8 mouse cellular contexts compared by ENCODE assay signal in genomic region chr3:95494342-95494741, GRCm38 (mm10). TPM values are rescaled to one million over a fixed set of nuclear protein-coding genes. Genes with fewer than 3 reads are reported as not detected.
DNase-seq lines count a peak whose midpoint lies in the region; ATAC-seq and TF ChIP-seq lines count a peak whose summit lies in the region.

No protein-coding gene starts in this region.

- peak; percentile 43 for DNase-seq in forebrain, embryonic 10.5 days (ENCODE audit: extremely low spot score, low spot score)
- peak; percentile 57 for DNase-seq in 3T3-L1 (ENCODE audit: low read depth, low spot score)
- peak; percentile 21 to 29 for DNase-seq in adrenal gland, postnatal 4 days (ENCODE audit: low spot score in 2 of 2)
- peak; percentile 18 for DNase-seq in embryonic facial prominence, embryonic 14.5 days (ENCODE audit: low spot score)
- peak; percentile 18 for DNase-seq in kidney, postnatal 0 days (ENCODE audit: low spot score)
- peak; percentile 31 to 58 for DNase-seq in lung, adult 18-20 months

- no peak for ATAC-seq in forebrain, embryonic 12.5 days (ENCODE audit: low FRiP score)
- 0 out of 2 replicates have a peak, but pooled peaks have one; percentile 30 for ATAC-seq in embryonic facial prominence, embryonic 14.5 days (ENCODE audit: low read depth)
- no peak for ATAC-seq in kidney, postnatal 0 days (replicated peaks; ENCODE audit: low FRiP score, low read depth)

- peak overlapping the region; percentile 40; the same call in 1 of the 2 replicates for H3K27ac ChIP-seq in forebrain, embryonic 10.5 days
- H3K27ac ChIP-seq in forebrain, embryonic 12.5 days: no peak overlapping the region
- peak overlapping the region; percentile 72 for H3K27ac ChIP-seq in embryonic facial prominence, embryonic 14.5 days (replicated peaks; ENCODE audit: low read depth, low read length)
- no peak overlapping the region for H3K27ac ChIP-seq in kidney, postnatal 0 days
- H3K27ac ChIP-seq in small intestine, adult 2 months (ENCODE audit: insufficient read depth, low read depth, low read length): no peak overlapping the region

- TF ChIP-seq POLR2A in small intestine, adult 2 months (IDR thresholded peaks at IDR 0.05; ENCODE audit: low read depth, low read length): no peak

- no peak overlapping the region for H3K4me3 ChIP-seq in forebrain, embryonic 10.5 days
- H3K4me3 ChIP-seq in forebrain, embryonic 12.5 days (replicated peaks): no peak overlapping the region
- no peak overlapping the region for H3K4me3 ChIP-seq in embryonic facial prominence, embryonic 14.5 days (ENCODE audit: low read depth, low read length)
- H3K4me3 ChIP-seq in kidney, postnatal 0 days (replicated peaks; ENCODE audit: low read depth, low read length): no peak overlapping the region
- no peak overlapping the region for H3K4me3 ChIP-seq in small intestine, adult 2 months (ENCODE audit: low read depth, low read length)

- H3K4me1 ChIP-seq in forebrain, embryonic 10.5 days: no peaks in the 10 kb centered on the region
- H3K4me1 ChIP-seq in forebrain, embryonic 12.5 days: no peaks in the 10 kb centered on the region
- peaks cover 7% of the 10 kb centered on the region; the same call in 1 of the 2 replicates for H3K4me1 ChIP-seq in embryonic facial prominence, embryonic 14.5 days (ENCODE audit: control insufficient read depth, insufficient read depth, low read length)
- H3K4me1 ChIP-seq in kidney, postnatal 0 days (replicated peaks; ENCODE audit: insufficient read depth, low read length): no peaks in the 10 kb centered on the region
- H3K4me1 ChIP-seq in small intestine, adult 2 months (ENCODE audit: control insufficient read depth, insufficient read depth, insufficient read length, low read length): no peaks in the 10 kb centered on the region

- TF ChIP-seq CTCF in kidney, postnatal 0 days (IDR thresholded peaks at IDR 0.05; ENCODE audit: low read depth): peak; percentile 67
- TF ChIP-seq CTCF in small intestine, adult 2 months (IDR thresholded peaks at IDR 0.05; ENCODE audit: extremely low read depth, insufficient read length, insufficient replicate concordance, low read depth, low read length): peak; percentile 82

- H3K9ac ChIP-seq in forebrain, embryonic 12.5 days: no peak overlapping the region
- no peak overlapping the region for H3K9ac ChIP-seq in embryonic facial prominence, embryonic 14.5 days (ENCODE audit: low read depth, low read length)
- H3K9ac ChIP-seq in kidney, postnatal 0 days (ENCODE audit: low read depth, low read length): no peak overlapping the region

- H3K4me2 ChIP-seq in forebrain, embryonic 12.5 days: no peak overlapping the region
- H3K4me2 ChIP-seq in embryonic facial prominence, embryonic 14.5 days (ENCODE audit: low read depth, low read length): no peak overlapping the region
- no peak overlapping the region for H3K4me2 ChIP-seq in kidney, postnatal 0 days (ENCODE audit: low read length)

- H3K27me3 ChIP-seq in forebrain, embryonic 10.5 days (ENCODE audit: poor library complexity, severe bottlenecking): no peaks in the 10 kb centered on the region
- no peaks in the 10 kb centered on the region for H3K27me3 ChIP-seq in forebrain, embryonic 12.5 days
- no peaks in the 10 kb centered on the region for H3K27me3 ChIP-seq in embryonic facial prominence, embryonic 14.5 days (replicated peaks; ENCODE audit: control insufficient read depth, insufficient read depth, low read length)
- H3K27me3 ChIP-seq in kidney, postnatal 0 days (ENCODE audit: insufficient read depth, low read length): no peaks in the 10 kb centered on the region
- H3K27me3 ChIP-seq in small intestine, adult 2 months (ENCODE audit: control insufficient read depth, insufficient read depth, low read length): no peaks in the 10 kb centered on the region

- no peaks in the 10 kb centered on the region for H3K9me3 ChIP-seq in forebrain, embryonic 10.5 days
- H3K9me3 ChIP-seq in forebrain, embryonic 12.5 days: no peaks in the 10 kb centered on the region
- no peaks in the 10 kb centered on the region for H3K9me3 ChIP-seq in embryonic facial prominence, embryonic 14.5 days (ENCODE audit: control insufficient read depth, low read length)
- no peaks in the 10 kb centered on the region for H3K9me3 ChIP-seq in kidney, postnatal 0 days (replicated peaks; ENCODE audit: low read length)

- 60% methylated on average over 6 of the region's 6 CpGs for WGBS in forebrain, embryonic 10.5 days
- 62% methylated on average over 6 of the region's 6 CpGs for WGBS in forebrain, embryonic 12.5 days
- 33% methylated on average over 6 of the region's 6 CpGs for WGBS in embryonic facial prominence, embryonic 14.5 days
- WGBS in kidney, postnatal 0 days: 70% methylated on average over 6 of the region's 6 CpGs
- WGBS in small intestine, adult 2 months: 62% methylated on average over 6 of the region's 6 CpGs

- peaks cover 68% of the 10 kb centered on the region for H3K36me3 ChIP-seq in forebrain, embryonic 10.5 days (replicated peaks)
- H3K36me3 ChIP-seq in forebrain, embryonic 12.5 days (replicated peaks): peaks cover 45% of the 10 kb centered on the region
- H3K36me3 ChIP-seq in embryonic facial prominence, embryonic 14.5 days (ENCODE audit: control insufficient read depth, insufficient read depth, low read length): peaks cover 70% of the 10 kb centered on the region
- peaks cover 43% of the 10 kb centered on the region for H3K36me3 ChIP-seq in kidney, postnatal 0 days (ENCODE audit: insufficient read depth, low read length)
- H3K36me3 ChIP-seq in small intestine, adult 2 months (ENCODE audit: control insufficient read depth, insufficient read depth, low read length): peaks cover 45% of the 10 kb centered on the region

RNA-seq across cellular contexts. Expression of gene Ctsk, which starts 4.7 kb away (rescaled TPM):
- polyA plus RNA-seq in forebrain, embryonic 10.5 days (2016; fragmentation: Nextera tagmentation; extraction: Ambion mirVana): 1.4 and 1.5 TPM in 2 replicates
- polyA plus RNA-seq in forebrain, embryonic 12.5 days (2016; fragmentation: Nextera tagmentation; extraction: Ambion mirVana): 6.0 and 8.1 TPM in 2 replicates
- total RNA-seq in adrenal gland, postnatal 4 days (2021): 10 to 100 TPM; 18.8 to 24.2 TPM
- 113 and 147 TPM in 2 replicates for polyA plus RNA-seq in embryonic facial prominence, embryonic 14.5 days (2014; fragmentation: Nextera tagmentation; extraction: Ambion mirVana)
- polyA plus RNA-seq in kidney, postnatal 0 days (2015; fragmentation: Nextera tagmentation; extraction: Ambion mirVana): 10.5 and 11.3 TPM in 2 replicates
- polyA plus RNA-seq in small intestine, adult 2 months (2012; rRNA removed): 0.81 and 0.85 TPM in 2 replicates

RNA-seq across cellular contexts. Expression of gene Ctss, which starts 32.2 kb away (rescaled TPM):
- polyA plus RNA-seq in forebrain, embryonic 10.5 days (2016; fragmentation: Nextera tagmentation; extraction: Ambion mirVana): 2.5 and 3.9 TPM in 2 replicates
- polyA plus RNA-seq in forebrain, embryonic 12.5 days (2016; fragmentation: Nextera tagmentation; extraction: Ambion mirVana): 6.2 and 6.5 TPM in 2 replicates
- 10 to 100 TPM; 24.5 to 30.2 TPM for total RNA-seq in adrenal gland, postnatal 4 days (2021)
- polyA plus RNA-seq in embryonic facial prominence, embryonic 14.5 days (2014; fragmentation: Nextera tagmentation; extraction: Ambion mirVana): 21.8 and 22.8 TPM in 2 replicates
- 22.1 and 24.0 TPM in 2 replicates for polyA plus RNA-seq in kidney, postnatal 0 days (2015; fragmentation: Nextera tagmentation; extraction: Ambion mirVana)
- 11.4 and 26.7 TPM in 2 replicates for polyA plus RNA-seq in small intestine, adult 2 months (2012; rRNA removed)

Comparison
In these comparisons a context has a peak if more than half of its experiments do, and no peak if none do; other contexts are left out.
1. H3K27ac ChIP-seq: peak in forebrain, embryonic 10.5 days (single experiment) and embryonic facial prominence, embryonic 14.5 days (single experiment); none in forebrain, embryonic 12.5 days (single experiment), kidney, postnatal 0 days (single experiment) and small intestine, adult 2 months (single experiment).
2. Peak in every context shown above with its lines, with median percentiles within 50 percentile points of each other: DNase-seq.